Mouse (Mus musculus) activated CD4-positive, CD25-positive, alpha-beta regulatory T cell, adult 4 months (primary cell): ENCODE data around the gene Insyn1. TPM values are rescaled to one million over a fixed set of nuclear protein-coding genes. Genes with fewer than 3 reads are reported as not detected.

Source experiments
- ATAC-seq: one replicate; pipeline ENCODE4 v1.8.0; 2017
- polyA plus RNA-seq, 2 experiments: library from polyadenylated mRNA; unstranded; fragments of 100-300 nt; shearing (Covaris generic); gene quantifications; one replicate each; pipeline ENCODE4 v1.2.1; 2017

Insyn1 gene
- not detected for polyA plus RNA-seq

DNA sequence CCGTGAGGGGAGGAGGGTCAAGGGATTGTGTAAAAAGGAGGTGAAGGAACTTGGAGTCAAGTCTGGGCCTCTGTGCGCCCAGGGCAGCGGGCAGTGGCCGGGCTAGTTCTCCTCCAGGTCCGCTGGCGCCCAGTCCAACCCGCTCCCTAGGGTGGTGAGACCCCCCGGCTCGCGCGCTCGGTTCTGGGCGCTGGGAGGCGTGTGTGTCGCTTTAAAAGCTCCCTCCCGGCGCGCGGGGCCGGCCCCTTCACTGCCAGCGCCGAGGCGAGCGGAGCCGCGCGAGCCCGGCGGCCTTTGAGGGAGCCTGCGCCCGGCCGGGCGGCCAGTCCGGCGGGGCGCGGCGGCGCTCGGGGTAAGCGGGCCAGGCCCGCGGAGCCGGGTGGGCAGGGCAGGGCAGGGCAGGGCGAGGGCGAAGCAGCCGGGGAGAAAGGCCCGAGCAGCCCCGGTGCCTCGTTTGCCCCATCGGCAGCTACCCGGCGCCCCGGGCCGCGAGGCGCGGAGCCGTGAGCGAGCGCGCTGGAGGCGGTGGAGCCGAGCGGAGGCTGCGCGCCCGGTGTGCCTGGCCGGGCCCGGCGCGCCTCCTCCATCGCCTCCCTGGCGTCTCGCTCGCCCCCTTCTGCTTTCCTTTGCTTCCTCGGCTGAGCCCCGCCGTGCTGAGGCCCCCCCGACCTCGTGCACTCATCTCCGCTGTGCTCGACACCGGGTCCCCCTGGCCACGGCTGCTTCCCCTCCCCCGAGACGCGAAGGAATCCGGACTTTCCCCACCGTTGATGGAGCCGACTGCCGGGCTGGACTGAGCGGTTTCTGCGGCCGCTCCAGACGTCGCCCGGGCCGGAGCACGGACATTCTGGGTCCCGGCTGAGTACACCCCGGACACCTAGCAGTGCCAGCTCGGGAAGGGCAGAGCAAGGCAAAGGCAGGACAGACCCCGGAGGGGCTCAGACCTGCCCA is at the start of gene Insyn1:
Gene Insyn1, plus strand, starts transcription at position 753 of the 951 bp plus-strand sequence.
- ATAC-seq = no peak

DNA sequence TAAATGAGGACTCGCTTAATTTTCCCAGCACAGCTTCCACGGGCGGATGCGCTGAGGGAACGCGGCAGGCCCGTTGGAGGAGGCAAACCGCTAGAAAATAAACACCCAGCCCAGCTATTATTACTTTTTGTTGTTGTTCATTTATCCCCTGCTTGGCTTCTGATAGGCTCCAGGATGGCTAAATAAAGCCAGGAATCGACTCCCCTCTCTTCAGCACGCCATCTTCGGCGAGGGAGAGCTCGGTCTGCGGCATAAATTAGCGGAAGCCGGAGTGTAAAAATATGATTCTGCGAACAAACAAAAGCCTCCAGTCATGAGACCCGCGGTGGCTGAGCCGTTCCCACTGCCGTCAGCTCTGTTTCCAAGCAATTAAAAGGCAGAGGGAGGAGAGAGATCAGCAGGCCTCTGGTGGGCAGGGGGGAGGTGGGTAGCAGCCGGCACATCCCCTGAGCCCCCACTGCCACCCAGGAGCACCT is 49.4 kb upstream of the Insyn1 start:
- no peak for ATAC-seq

DNA sequence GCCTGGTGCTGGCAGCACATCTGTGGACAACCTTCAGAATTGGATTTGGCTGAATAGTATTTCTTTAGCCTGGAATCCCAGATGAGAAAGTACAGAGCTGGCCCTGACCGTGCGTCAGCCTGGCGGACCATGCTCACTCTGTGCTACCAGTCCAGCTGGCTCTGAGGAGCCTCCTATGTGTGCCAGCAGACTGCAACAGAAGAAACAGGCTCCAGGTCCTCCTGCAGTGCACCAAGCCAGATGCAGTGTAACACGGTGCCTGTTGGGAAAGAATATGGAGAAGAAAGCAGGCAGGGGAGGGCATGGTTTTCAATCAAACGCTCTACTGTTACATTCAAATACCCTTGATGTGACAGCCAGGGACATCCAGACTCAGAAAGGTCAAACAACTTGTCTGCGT is 48.3 kb upstream of the Insyn1 start:
- no peak for ATAC-seq

DNA sequence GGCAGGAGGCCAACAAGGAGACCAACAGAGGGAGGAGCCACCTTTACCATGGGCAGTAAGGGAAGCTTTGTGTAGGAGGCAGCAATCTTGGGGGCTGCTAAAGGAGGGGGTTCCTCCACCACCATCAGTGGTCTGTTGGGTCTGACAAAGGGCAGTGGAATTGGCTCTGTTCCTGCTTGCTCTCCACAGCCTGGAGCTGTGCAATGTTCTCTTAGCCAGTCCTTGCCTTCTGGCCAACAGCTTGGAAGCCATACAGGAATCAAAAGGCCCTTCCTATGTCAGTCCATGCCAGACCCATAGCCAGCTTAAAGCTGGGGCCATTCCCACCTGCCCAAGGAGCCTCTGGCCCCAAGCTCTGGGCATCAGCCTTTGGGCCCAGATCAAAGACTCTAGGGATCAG is 47.8 kb upstream of the Insyn1 start:
- ATAC-seq = no peak

DNA sequence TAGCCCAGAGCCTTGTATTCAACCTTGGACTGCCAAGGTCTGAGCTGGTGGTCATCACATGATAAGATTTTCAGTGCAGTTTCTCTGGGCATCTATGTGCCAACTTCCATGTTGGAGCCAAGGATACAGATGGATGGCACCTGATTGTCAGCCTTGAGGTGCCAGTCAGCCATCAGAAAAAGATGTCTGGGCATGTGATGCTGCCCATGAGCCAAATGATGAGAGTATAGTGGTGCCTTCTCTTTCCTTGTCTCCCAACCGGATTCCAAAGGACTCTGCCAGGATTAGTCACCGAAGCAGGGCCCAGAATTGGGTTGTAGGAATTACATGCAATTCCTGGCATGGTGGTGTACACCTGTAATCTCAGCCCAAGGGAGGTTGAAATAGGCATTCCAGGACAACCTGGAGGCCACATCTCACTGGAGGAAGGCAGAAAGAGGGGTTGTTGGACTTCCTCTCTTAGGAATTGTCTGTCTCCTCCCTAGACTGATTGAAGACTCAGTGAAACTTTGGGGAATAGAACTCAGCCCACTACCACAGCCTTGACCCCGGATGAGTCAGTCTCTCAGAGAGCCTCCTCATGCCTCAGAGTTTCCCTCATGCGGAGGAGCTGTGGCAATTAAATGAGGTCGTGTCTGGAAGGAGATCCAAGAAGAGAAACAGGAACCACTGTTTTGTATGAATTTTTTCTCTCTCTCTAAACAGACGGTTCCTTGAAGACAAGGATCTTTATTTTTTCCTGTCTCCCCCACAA is 46.9 kb upstream of the Insyn1 start:
- ATAC-seq = no peak

DNA sequence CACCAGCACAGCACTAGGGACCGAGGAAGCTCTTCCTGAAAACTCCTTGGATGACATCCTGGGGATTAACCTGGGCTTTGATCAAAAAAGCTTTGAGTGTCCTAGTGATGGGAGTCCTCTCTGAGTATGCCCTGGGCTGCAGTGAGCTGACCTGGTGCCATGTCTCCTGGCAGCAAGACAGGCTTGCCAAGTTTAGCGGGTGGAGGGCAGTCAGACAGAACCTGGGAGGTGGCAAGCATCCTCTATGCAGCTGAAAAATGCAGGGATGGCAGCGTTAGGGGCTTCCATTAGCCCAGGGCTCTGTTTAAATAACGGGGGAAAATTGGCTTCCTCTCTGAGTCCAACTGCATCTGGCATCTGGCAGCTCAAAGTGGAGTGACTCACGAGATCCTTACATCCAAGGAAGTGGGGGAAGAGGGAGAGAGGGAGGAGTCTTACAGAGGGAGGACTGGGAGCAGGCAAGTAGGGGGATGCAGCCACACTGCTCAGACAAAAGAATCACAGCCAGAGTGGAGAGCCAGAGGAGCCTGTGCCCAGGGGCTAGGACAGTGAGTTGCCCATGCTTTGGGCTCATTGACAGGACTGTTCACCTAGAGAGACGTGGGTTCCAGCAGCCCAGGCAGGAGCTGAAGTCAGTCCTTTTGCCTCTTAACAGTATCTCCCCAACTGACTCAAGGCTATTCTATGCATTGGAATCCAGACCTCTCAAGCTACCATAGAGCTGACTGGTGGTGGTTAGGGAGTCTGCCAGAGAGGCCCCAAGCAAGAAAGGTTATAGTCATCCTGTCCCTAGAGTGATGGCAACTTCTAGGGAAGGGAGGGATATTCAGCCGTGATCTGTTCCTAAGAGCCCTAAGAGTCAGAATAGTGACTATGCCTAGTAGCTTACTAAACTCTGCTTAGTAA is 46.0 kb upstream of the Insyn1 start:
- ATAC-seq = no peak

DNA sequence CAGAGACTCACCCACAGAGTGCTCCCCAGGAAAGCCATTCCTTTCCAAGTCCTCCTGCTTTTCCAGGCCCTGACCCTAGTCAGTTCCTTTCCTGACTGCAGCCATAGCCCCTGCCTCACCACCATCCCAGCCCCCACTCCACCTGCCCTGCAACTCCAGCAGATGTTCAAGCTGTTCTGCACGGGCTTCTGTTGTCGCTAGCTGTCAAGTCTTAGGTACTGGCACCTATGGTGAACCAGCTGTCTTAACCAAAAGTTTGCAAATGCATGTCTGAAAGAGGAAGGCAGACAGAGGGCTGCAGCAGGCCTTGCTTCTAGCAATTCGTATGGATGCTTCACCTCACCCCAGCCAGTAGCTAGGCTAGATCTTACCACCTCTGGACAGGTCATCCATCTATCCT is 45.3 kb upstream of the Insyn1 start:
- ATAC-seq = no peak

DNA sequence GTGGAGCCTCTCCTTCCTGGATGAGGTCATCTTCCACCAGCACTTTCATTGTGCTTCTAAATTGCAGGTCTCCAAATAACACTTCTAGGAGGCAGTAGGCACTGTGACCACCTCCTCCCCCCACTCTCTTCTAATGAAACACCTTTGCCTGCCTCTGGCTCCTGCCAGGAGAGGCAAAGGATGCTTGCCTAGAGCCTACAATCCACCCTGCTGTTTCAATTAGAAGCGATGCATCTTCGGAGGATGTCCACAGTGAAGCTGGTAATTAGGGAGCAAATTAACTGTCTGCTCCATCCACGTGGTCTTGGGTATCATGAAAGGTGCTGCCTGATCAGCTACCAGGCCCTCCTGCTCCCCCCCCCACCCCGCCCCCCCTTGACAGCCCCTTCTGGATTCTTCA is 41.6 kb upstream of the Insyn1 start:
- no peak for ATAC-seq

DNA sequence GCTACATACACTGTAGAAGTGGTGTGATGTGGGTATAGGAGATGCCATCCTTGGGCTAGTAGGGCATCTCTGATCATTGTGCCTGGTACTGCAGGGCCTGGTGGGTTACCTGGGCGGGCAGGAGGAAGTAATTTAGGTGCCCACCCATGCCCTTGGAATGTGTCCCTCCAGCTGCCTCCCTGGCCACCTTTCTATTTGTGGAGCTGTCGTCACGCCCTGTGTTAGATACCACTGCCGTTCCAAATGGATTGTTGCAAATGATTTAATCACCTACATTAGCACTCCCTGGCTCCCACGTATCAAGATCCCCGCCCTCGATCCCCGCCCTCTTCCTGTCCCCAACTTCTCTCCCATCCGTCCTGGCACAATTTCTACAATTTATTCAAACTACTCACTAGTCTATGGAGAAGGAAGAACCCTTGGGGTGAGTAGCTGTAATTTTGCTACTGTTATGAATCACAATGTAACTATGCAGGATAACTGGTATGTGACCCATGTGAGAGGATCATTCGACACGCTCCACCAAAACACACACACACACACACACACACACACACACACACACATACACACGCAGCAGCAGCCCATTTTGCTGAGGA is 40.3 kb upstream of the Insyn1 start:
- no peak for ATAC-seq

DNA sequence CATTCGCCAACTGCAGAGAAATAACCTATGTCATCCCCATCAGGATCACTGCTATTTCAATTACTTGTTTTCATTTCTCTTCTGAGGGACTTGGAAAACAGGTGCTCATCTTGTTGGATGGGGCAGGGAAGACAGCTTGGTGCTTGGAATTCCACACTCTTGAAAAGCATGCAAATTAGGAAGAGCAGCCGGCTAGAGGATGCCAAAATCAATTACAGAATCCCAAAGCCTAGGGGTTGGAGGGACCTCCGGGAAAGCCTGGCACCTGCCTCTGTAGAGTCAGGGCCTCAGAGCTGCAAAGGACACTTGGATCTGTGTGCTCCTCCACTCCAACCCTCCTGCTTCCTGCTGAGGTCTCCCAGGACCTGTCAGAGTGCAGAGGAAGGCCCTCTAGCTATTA is 38.9 kb upstream of the Insyn1 start:
- ATAC-seq = no peak

DNA sequence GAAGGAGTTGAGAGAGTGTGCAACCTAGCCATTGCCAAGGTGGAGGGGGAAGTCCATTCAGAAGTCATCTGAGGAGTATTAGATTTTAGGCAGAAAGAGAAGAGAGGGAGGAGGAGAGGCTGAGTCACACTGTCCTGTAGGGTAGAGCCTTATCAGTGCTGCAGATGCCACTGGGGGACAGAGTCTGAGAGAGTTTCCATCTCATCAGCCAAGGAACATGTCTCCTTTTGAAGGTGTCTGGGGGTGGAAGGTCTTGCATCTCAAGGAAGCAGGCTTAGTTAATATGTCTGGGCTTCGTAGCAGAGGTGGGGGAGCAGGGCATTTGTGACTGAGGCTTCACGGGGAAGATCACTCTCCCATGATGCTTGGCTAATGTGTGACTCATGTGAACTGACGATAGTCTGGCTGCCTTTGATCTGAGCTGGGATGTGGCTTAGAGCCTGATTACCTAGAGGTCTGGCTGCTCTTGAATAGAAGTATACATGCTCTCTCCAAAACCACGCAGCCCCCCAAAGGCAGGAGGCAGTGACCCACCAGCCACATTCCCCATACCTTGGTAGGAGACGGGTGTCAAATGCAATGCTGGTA is 34.5 kb upstream of the Insyn1 start:
- ATAC-seq = no peak

DNA sequence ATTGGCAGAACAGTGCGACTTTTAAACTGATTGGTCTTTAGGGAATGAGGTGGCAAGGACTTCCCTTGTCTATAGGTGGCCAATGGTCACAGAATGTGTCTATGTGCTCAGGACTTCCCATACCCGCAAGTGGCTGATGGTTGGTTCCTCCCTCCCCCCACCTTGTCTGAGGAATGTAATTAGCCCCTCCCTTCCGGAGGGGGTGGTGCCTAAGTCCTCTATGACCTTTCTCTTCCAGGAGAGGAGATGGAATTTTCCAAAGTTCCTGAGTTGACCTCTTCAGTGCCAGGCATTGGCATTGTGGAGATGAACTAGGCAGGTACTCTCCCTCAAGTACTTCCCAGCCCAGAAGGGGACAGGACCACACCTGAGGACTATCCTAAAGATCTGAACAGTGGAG is 33.5 kb upstream of the Insyn1 start:
- ATAC-seq = no peak

DNA sequence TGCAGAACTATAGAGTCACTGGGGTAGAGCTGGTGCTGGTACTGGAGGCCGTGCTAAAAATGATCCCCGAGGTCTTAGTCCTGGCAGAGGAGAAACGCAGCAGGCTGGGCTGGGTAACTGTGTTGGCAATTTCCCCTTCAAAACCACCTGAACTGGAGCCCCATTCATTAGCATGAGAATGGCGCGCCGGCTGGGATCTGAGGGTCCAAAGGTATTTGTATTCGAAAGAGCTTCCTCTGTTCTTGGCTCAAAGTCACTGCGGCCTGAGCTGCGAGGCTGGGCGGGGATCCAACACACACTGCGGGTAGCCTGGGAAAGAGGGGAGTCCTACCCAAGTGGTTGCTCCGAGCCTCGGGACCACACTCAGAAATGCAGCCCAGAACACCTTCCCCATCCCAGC is 32.6 kb upstream of the Insyn1 start:
- ATAC-seq = no peak

DNA sequence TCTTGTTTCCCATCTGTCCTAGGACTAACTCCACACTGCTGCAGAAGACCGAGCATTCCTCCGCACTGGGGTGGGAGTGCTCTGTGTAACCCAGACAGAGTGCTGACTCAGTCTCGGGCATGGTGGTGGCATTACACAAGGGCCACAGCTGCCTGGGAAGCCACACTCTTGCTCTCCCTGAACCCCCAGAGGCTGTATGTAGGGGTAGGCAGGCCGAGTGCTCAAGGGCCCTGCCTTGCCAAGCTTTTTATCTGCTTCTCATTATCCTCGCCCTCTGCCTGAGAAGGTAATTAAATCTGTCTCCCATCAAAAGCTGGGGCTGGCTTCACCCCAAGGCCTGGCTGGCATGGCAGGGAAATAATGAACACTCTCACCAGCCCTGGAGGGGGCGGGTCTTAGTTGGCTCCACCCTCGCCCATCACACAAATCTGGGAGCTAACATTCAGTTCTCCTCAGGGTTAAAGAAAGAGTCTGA is 30.9 kb upstream of the Insyn1 start:
- ATAC-seq = no peak

DNA sequence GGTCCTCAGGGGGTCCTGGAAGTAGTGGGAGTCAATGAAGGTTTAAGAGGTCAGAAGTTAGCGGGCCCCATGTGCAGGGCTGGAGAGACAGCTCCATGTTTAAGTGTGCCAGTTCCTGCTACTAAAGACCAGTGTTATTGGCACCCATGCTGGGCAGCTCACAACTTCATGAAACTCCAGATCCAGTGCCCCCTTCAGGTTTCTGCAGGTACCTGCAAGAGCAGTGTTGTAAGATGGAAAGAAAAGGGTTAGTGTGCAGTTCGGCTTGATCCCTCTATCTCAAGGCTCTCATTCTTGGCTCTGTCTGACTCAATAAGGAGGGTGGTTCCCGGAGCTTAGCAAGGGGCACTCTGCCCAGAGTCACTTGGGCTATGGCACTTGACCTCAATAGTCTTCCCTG is 30.1 kb upstream of the Insyn1 start:
- no peak for ATAC-seq

DNA sequence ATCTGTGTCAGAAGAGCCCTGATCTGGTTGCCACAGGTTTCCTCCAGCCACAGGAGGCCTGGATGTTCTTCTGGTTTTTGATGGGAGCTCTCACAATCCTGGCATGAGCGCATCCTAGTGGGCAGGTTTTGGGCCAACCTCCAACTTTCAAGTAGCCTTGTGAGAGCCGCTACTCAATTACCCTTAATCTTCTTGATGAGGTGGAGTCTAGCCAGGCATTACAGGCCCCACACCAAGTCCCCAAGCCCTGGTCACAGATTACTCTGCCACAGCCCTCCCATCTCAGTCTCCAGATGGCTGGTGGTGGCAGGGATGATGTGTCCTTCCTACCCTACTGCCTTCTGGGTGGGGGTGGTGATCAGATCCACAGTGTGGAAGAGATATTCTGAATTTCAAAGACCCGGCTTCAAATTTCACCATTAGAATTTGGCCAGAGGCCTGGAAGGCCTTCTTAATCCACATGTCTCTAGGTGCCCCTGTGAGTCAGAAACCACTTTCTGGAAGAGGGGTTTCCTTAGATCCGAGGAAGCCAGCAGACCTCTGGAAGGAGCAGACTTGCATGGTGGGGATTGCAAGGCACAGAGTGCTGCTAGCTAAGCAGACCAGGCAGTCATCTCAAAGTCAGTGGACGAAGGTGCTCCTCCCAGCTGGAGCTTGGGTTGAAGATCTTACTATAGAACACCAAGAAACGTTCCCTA is 29.4 kb upstream of the Insyn1 start:
- ATAC-seq = no peak

DNA sequence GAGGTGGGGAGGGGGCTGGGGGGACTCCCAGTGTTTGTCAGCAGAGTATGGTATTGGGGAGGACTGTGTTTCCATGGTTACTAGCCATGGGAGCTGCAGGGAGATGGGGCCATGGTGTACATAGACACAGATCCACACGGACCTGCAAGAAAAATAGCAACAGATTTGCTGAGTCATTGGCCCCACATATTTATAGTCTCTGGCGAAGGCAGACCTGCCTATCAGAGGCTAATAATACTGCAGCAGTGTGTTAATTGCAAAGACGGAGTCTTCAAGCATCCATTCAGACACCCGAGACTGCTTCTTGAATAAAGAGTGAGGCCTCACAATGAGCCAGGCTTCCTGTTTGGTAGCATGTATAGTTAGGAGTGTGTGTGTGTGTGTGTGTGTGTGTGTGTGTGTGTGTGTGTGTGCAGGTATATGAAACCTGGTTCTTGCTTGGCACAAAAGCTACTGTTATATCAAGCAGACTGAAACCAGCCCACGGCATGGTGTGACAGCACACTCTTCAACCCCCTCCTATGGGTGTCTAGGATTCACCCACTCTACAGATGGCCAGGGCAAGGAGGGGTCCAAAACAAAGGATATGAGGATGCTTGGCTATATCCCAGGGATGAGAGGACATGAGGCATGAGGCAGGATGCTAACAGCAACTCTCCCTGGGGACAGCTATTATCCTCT is 20.9 kb upstream of the Insyn1 start:
- ATAC-seq = no peak

DNA sequence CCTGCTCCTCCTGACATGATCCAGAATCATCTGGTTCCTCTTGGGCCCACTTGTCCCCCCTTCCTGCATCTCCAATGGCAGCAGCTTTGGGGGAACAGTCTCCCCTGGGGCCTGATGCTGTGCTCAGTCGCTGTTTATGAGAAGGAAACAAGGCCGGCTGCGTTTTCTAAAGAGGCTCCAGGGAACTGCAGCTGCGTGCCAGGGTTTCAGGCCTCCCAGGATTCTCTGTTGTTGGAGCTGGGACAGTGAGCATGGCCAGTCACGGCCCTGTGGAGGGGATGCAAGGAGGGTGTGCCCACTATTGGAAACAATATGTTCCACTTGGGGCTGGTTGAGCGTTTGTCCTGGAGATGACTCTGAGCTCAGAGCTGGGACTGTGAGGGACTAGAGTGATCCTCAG is 17.9 kb upstream of the Insyn1 start:
- ATAC-seq = no peak

DNA sequence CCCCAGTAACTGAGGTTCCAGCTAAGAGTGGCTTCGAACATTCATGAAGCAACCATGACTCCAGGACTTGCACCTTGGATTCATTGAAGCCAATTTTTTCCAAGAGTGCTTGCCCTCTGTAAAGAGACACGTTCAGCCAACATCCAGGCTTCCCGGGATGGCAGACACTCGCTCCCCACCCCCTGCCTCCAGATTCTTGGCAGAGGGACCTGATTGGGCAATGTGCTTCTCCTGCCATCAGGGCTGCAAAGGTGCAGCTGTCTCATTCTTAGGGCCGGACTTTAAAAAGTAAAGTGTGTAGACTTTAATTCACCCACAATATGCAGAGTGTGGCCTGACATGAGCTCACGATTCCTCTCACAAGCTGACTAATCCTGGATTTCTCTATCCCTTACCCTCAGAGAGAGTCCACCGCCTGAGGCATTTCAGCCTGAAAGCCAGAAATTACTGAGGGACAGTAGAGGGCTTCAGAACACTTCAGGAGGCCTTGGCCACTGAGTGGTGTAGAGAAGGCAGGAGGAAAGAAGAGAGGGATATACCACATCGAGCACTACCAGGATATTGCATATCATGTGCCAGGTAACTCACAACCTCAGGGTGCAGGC is 15.1 kb upstream of the Insyn1 start:
- ATAC-seq = no peak

DNA sequence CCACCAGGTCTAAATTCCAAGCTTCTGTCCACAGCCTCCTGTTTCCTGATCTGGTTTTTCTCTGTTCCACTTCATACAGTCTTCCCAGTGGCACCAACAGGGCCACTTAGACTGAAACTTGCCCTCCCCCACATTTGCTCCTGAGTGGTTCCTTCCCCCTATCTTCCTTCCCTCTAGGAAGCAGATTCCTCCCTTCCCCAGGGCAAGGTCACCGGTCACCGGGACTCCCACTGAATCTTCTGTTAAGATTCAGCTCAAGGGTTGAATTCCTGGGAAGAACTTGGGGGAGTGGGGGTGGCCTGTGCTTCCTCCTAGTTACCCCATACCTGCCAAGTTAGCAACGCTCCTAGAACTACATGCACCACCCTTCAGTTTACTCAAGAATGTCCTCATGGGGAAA is 1.3 kb upstream of the Insyn1 start:
- no peak for ATAC-seq
